Mouse (Mus musculus): ENCODE data around the gene Hspb7. TPM values are rescaled to one million over a fixed set of nuclear protein-coding genes. Genes with fewer than 3 reads are reported as not detected.

Hspb7 gene
- under 1 TPM; 0.33 to 0.46 TPM for total RNA-seq (2021)
- long read RNA-seq, experiment 1, partial matches to known transcripts = 0 of 1 reads
- long read RNA-seq, experiment 1, other reads (novel, unspliced or antisense) = 0 of 1 reads
- long read RNA-seq, experiment 2, partial matches to known transcripts = 0 of 1 reads
- long read RNA-seq, experiment 2, other reads (novel, unspliced or antisense) = 0 of 1 reads

DNA sequence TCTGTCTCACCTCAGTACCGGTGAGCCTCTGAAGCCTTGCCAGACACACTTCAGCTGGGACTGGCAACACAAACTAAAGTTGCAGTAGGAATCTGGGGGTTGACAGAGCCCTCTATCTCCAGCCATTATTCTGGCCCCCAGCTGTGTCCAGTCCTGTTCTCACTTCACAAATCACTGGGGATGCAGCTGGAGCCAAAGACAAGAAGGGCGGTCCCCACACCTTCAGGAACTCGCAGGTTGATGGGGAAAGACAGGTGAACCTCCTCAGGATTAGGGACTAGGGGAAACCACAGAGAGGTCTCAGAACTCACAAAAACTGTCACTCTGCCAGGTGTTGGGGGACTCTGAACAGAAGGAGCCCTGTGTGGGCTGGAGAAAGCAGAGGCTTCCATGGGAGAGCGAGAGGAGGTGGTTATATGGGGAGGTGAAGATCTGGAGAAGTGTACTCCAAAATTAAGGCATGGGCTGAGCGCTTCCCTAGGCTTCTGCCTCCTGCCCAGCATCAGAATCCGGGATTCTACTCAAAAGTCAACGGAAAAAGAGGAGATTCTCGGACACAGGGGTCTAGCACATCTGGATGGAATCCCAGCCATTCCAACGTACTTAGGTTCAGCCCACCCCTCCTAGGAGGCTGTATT is at the start of gene Hspb7:
TSS of gene Hspb7 (plus strand) at position 588 of the 638 bp plus-strand sequence.
- DNase-seq = no peak

DNA sequence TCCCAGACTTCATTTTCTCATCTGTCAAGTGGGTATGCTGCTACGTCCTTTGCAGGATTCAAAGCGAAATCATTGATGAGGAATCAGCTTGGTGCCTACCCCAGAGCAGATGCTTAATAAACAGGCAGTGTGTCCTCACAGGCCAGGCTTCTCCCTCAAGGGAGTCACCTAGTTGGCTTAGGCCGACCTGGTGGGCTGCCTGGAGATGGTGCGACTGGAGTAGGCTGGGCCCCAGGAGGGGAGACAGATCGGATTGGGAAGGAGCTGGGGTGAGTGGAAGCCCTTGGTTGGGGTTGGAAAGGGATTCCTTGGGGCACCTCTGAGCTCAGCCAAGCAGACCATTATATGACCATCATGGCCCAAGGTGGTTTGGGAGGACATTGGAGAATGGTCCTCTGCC is 48.2 kb upstream of the Hspb7 start:
- peak in 1 of 2 experiments; percentile 38 for DNase-seq

DNA sequence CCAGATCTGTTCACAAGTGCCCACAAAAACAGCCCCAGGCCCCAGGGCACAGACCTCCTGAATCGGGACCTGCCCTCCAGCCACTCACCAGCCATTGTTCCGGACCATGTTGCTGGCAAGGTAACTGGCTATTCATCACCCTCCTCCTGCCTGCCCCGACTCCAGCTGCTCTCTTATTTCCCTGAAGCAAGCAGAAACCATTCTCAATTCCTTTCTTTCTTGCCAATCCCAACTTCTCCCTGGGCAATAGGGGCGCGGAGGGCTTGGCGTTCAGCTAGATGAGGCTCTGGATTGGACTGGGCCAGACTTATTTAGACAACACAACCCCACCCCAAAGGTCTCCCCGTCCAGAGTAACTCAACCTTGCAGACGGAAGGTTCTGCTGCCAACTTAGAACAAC is 40.9 kb upstream of the Hspb7 start:
- DNase-seq = no peak

DNA sequence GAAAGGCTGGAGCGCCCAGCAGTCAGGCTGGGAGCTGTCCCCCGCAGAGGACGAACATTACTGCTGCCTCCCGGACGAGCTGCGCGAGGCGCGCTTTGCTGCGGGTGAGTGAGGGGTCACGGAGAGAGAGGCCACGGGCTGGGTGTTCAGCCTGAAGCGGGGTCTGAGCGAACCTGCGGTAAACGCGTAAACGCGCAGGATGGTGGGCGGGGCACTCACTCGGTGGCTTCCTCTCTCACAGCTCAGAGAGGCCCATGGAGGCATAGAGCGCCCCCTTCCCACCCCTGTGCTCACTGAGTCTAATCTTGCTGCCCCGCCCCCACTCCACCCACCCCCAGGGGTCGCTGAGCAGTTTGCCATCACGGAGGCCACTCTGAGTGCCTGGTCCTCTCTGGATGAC is 38.2 kb upstream of the Hspb7 start:
- DNase-seq = no peak

DNA sequence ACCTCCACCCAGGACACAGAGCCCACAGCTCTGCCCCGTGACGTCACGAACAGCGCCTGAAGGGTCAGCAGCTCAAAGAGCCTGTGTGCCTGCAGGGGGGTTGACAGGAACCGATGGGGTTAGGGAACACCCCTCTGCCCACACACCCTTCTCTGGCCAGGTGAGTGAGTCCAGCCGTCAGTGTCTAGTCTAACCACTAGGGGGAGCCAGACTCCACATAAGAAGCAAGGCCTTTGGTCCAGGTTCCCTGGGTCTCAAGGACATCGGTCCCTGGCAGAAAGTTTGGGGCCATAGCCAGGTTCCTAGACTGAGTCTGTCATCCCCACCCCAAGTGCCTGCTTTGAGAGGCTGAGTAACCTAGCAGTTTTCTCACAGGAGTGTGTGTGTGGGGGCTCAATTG is 35.3 kb upstream of the Hspb7 start:
- DNase-seq = peak; percentile 59 to 69

DNA sequence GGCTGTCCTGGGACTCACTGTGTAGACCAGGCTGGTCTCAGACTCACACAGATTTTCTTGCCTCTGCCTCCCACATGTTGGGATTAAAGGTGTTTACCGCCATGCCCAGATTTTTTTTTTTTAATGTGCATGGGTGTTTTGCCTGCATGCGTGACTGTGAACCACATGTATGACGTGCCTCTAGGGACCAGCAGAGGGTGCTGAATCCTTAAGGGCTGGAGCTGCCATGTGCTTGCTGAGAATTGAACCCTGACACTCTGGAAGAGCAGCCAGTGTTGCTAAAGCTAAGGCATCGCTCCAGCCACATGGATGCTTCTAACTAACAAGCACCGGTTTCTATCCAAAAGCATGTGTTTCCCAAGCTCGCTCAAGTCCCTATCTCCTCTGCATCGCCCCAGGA is 34.4 kb upstream of the Hspb7 start:
- DNase-seq = no peak

DNA sequence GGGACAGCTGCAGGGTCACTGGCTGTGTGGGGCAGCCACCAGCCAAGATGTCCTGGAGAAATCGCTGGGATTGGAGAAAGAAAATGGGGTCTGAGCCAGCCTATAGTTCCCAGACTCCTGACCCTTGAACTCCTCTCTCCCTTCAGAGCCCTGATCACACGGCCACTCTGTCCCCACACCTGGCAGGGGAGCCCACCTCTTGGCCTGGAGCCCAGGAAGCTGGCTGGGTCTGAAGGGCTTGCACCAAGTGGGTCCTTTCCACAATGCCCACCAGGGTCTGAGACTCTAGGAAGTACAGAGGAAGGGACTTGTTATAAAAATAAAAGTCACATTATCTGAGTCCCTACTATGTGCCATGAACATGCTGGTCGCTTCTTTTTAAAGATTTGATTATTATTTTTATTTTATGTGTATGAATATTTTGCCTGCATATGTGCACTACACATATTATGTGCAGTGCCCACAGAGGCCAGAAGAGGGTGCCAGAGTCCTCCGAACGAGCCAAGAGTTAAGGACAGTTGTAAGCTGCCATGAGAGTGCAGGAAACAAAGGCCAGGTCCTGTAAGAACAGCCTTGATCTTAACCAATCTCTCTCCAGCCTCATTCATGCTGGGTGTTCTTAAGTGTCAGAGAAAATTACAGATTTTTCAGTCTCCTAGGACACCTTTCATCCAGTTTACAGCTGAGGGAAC is 33.3 kb upstream of the Hspb7 start:
- peak; percentile 79 to 82 for DNase-seq

DNA sequence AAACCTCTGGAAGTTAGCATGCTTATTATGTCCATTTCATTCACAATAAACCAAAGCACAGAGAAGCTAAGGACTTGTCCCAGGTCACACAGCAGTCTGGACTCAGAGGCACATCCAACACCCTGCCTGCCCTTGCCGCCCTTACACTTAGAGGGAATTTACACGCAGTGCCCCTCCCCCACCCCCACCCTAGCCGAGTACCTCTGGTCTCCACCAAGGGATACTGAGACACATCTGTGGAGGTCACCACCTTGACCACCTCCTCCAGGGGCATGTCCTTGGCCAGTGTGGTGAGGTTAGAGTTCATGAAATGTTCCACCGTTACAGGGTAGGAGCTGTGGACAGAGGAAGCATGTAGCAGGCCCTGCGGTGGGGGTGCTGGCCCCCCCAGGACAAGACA is 32.6 kb upstream of the Hspb7 start:
- DNase-seq = no peak

DNA sequence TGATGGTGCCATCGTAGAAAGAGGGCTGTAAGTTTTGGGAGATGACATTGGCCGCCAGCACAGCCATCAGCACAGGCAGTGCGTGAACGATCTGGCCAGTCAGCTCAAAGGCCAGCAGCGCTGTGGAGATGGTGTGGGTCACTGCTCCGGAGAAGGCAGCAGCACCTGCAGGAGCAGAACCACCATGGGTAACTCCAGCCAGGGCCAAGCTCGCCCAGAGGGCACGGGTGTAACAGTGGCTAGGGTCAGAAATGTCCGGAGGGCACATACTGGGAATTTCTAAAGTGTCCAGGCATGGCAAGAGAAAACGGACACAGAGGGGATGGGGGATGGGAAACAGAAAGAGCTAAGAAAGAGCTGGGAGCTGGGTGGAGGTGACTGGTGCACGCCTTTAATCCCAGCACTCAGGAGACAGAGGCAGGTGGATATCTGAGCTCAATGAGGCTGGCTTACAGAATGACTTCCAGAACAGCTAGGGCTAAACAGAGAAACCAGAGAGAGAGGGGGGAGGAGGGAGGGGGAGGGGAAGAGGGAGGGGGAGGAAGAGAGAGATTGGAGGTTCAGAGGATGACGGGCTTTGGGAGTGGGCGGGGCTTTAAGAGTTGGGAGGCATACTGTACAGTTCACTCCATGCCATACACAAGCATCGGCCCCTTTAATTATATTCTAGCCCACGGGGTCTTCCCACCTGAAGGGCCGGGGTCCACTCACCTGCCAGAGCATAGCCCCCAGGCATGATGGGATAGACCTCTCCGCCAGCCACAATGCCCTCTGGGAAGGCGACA is 31.0 kb upstream of the Hspb7 start:
- no peak for DNase-seq

DNA sequence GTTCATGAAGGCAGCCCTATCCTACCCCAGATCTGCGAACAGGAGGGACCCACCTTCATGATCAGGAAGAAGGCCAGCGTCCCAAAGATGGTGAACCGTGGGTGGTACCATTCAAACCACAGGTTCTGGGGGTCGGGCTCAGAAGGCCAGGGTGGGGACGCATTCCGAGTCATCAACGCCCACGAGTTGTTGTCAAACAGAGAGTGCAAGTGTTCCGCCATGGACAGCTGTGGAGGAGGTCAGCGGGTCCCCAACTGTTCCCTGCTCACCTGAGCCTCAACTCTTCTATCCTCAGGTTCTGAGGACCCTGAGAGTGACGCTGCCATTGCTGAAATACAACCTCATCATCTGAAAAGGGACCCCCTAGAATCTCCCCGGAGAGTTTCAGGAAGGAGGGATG is 29.3 kb upstream of the Hspb7 start:
- no peak for DNase-seq

DNA sequence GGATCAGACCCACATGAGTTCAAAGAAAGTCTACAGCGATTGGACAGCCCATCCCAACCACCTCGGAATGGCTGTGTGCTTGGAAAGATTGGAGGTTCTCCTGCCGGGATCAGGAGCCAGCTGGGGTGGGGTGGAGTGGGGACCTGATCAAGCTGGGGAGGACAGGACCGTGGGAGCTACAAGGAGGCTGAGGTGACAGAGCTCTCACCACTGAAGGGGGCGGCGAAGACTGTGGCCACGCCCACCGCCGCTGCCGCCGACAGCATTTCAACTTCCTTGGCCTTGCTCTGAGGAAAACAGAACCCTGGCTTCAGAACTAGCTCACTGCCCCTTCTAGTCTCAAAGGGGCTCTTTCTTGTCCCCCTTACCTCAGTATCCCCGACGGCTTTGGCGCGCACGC is 25.8 kb upstream of the Hspb7 start:
- DNase-seq = no peak

DNA sequence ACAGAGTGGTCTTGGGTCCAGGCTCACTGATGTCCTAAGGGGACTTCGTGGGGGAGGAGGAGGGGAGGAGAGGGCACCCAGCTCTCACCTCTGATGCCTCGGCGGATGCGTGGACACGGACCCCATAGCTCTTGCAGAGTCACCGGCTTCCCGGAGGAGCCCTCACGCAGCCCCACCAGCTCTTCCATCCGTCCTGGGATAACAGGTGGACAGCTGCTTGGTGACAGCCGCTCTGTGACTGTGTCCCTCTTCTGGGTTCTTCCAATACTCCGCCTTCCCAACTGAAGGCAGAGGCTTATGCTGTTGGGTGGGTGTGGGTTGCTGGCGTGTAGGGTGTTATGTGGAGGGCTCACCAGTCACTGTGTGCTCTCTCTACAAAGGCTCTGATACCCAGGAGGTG is 22.7 kb upstream of the Hspb7 start:
- DNase-seq = no peak

DNA sequence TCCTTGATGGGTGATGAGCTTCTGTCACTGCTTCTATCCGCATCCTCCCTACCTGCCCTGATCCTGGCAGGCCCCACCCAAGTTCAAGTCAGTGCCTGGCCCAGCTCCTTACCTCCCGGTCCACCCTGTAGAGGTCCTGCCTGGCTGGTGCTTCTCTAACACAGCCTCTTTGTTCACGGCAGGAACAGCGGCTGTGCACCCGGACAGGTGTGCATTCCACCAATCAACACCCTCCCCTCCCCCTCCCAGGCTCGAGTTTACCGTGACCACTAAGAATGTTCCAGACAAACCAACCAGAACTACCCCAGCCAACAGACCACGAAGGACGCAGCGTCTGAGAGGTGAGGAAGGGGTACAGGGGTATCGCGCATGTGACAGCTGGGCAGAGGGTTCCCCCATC is 22.0 kb upstream of the Hspb7 start, which contains the start of gene Clcnka:
TSS of gene Clcnka (minus strand) at position 180 of the 400 bp plus-strand sequence.
- no peak for DNase-seq

DNA sequence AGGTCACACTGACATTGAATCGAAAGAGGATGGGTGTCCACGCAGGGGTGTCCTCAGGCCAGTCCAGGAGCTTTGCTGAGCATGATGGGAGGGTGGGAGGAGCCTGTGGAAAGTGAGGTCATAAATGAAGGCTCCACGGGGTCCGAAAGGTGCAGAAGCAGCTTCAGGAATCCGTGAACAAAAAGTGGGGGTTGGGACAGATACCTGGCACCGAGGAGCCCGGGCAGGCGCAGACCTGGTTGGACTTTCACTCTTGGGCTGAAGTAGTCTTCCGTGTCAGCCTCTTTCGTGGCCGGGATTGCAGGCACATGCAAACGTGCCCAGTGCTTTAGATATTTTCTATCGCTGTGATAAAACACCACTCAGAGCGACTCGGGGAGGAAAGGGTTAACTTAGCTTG is 20.4 kb upstream of the Hspb7 start:
- DNase-seq = no peak

DNA sequence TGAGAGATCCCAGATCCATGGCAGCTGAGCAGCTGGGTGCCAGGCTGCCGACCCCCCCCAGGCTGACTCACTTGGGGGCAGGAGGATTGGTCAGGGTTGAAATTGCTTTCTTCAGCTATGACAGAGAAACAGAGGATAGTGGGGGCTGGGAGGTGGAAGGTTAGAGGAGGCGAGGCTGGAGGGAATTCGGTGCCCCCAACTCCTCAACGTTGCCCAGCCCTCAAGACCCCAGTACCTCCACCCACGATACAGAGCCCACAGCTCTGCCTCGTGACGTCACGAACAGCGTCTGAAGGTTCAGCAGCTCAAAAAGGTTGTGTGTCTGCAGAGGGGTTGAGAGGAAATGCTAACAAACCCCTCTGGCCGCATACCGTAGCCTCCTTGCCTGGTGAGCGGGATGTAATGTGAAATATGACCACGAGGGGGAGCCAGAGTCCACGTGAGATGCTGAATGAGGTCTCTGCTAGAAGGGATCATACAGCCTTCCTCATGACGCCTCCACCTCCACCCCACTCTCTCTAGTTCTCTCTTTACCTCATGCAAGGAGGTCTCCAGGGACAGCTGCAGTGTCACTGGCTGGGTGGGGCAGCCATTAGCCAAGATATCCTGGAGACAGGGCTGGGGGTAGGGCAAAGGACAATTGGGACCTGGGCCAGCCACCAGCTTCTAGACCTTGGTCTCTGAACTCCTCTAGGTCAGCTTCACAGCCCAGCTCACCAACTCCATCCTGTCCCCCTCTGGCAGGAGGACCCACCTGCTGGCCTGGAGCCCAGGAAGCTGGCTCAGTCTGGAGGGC is 15.9 kb upstream of the Hspb7 start:
- DNase-seq = peak; percentile 86 to 87

DNA sequence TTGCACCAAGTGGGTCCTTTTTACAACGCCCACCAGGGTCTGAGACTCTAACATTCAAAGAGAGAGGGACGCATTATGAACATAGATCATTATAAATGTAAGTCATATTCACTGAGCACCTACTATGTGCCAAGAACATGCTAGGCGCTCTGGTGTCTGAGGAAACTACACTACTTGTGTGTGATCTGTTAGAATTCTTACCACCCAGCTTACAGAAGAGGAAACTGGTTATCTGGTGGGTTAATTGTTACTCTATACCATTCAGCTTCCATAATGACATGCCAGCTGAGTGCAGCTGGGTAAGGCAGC is 15.3 kb upstream of the Hspb7 start:
- DNase-seq = no peak

DNA sequence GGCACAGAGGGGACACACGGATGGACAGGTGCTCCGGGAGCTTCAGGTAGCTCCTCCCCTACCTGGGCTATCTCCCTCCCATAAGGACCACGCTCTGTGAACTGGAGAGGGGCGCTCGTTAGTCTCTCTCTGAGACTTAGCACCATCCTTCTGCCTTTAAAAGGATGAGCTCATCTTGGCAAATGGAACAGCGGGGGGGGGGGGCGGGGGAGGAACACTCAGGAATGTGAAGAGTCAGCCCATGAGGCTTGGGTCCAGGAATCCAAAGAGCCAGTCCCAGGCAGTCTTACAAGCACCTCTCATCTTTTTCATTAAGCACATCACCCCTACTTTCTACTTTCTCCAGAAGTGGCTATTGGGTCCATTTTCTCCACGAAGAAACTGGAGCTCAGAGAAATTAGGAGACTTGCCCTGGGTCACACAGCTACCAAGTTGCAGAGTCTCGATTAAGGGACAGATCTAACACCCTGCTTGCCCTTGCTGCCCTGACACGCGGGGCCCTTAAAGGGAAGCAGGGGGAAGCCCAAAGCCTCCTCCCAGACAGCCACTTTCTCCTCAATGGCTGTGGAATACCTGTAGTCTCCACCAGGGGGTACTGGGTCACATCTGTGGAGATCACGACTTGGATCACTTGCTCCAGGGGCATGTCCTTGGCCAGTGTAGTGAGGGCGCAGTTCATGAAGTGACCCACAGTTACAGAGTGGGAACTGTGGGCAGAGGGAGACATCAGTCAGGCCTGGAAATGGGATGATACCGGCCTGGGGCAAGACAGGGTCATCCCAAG is 13.9 kb upstream of the Hspb7 start:
- DNase-seq = peak; percentile 53 to 64

DNA sequence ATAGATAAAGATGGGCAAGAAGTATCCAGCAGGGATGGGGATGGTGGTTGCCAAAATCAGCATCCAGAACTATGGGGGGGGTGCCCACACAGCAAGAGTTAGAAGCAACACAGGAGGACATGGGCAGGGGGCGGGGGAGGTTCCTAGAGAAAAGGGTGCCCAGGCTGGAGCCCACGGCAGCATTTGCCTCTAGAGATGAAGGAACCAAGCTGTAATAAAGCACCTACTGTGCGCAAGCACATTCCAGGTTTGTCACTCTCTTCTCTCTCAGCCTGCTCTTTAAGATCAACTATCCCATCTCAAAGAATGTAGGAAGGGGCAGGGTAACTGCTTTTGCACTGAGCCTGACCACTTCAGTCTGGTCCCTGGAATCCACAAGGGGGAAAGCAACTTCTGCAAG is 12.0 kb upstream of the Hspb7 start:
- no peak for DNase-seq

DNA sequence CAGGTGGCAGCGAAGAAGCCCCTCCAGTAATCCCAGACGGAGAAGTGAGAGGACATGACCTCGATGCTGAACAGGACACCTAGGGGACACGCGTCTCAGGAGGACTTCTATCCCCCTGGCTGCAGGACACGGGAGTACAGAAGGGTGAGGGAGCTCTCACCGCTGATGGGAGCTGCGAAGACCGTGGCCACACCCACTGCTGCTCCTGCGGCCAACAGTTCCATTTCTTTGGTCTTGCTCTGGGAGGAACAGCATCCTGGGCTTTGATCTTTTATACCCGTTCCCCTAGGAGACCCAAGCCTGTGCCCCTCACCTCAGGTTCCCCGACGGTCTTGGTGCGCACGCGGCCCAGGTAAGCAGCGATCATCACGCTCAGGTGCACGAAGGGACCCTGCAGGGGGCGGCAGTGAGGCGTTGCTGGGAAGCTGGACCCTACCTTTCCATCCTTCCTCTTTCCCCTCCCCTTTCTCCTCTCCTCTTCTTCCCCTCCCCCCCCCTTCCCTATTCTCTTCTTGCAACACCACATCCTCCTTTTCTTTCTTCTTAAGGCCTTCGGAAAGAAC is 9.1 kb upstream of the Hspb7 start:
- no peak for DNase-seq

DNA sequence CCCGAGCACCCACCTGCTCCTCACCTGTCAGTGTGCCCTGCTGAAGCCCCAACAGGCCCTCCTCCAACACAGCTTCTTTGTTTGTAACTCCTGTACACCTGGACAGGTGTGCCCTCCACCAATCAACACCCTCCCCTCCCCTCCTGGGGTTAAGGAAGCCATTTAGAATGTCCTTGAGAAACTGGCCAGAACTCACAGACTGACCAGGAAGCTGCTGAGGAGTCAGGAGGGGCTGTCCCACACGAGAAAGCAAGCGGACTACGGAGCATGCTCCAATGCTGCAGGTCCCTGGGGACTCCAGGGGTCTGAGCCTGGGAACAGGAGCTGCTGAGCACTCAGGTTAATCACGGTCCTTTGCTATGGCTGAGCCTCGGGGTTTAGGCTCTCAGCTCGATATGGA is 4.7 kb upstream of the Hspb7 start, which contains the start of gene Clcnkb:
TSS of gene Clcnkb (minus strand) at position 91 of the 400 bp plus-strand sequence.
- no peak for DNase-seq

Data from adrenal gland, postnatal 36 days (tissue).